Mouse (Mus musculus) liver, adult 2 months (tissue): ENCODE results near the gene Ttc21a. TPM values are rescaled to one million over a fixed set of nuclear protein-coding genes. Genes with fewer than 3 reads are reported as not detected.

Experiments
- DNase-seq: peaks from one replicate; pipeline ENCODE4 v3.0.0-alpha.2; 2011; ENCODE audit warnings: low read depth, low spot score; ENCODE audit errors: extremely low read depth
- H3K27ac ChIP-seq: fragments of 200-500 bp; replicated peaks from 2 replicates; pipeline ENCODE4 v1.5.1; 2012; ENCODE audit warnings: low read depth, mild to moderate bottlenecking, control low read depth, inconsistent platforms, low read length; ENCODE audit not compliant: insufficient read depth
- H3K27me3 ChIP-seq: fragments of 200-500 bp; 2 replicates; pipeline ENCODE4 v1.6.1; 2012; ENCODE audit warnings: mild to moderate bottlenecking, moderate library complexity, low read length, inconsistent platforms; ENCODE audit not compliant: control insufficient read depth, insufficient read depth
- H3K36me3 ChIP-seq: fragments of 200-500 bp; 2 replicates; pipeline ENCODE4 v1.6.1; 2012; ENCODE audit warnings: low read length, inconsistent platforms; ENCODE audit not compliant: control insufficient read depth, insufficient read depth
- H3K4me1 ChIP-seq: fragments of 200-500 bp; 2 replicates; pipeline ENCODE4 v1.6.1; 2011; ENCODE audit warnings: low read length; ENCODE audit not compliant: control insufficient read depth, insufficient read depth
- H3K4me3 ChIP-seq: fragments of 200-500 bp; 2 replicates; pipeline ENCODE4 v1.5.1; 2011; ENCODE audit warnings: low read depth, mild to moderate bottlenecking, control low read depth, low read length, moderate library complexity; ENCODE audit not compliant: insufficient read depth
- H3K79me2 ChIP-seq: fragments of 200-500 bp; 2 replicates; pipeline ENCODE4 v1.6.1; 2012; ENCODE audit warnings: inconsistent platforms, mild to moderate bottlenecking, low read length, moderate library complexity; ENCODE audit not compliant: control insufficient read depth, insufficient read depth
- H3K9ac ChIP-seq: fragments of 200-500 bp; 2 replicates; pipeline ENCODE4 v1.6.1; 2012; ENCODE audit warnings: low read depth, mild to moderate bottlenecking, control low read depth, inconsistent platforms, low read length
- CTCF ChIP-seq: fragments of 200-500 bp; IDR thresholded peaks from 2 replicates; pipeline ENCODE4 v1.5.1; 2011; ENCODE audit warnings: low read depth, low read length, control low read depth
- POLR2A ChIP-seq: fragments of 200-500 bp; IDR thresholded peaks from 2 replicates; pipeline ENCODE4 v1.6.1; 2011; ENCODE audit warnings: low read length, control low read depth; ENCODE audit not compliant: insufficient read depth; ENCODE audit errors: extremely low read depth
- WGBS: fragments of 180-500 bp; shearing (Covaris S2); methylation state at CpG from one replicate; pipeline ENCODE4 v1.1.7; 2018; 5-methylcytosine and 5-hydroxymethylcytosine counted together
- polyA plus RNA-seq: library from polyadenylated mRNA; depleted of rRNA; stranded (reverse); fragments of >200 nt; gene quantifications from 2 replicates; pipeline ENCODE4 v1.2.3, GENCODE M21; 2012
- total RNA-seq: library from RNA; depleted of rRNA; stranded (reverse); fragments of >200 nt; gene quantifications from 2 replicates; pipeline ENCODE4 v1.2.3, GENCODE M21; 2014

The Ttc21a gene
- total and polyA plus RNA-seq, 2 experiments, result not detected

GRCm38 (mm10) chr9:119913087-119913838, 24.1 kb upstream of the Ttc21a start:
- H3K36me3 ChIP-seq, result peaks cover 65% of the 10 kb centered on the region
- no peak overlapping the region for H3K27ac ChIP-seq
- DNase-seq, result peak; percentile 12
- no peak overlapping the region for H3K9ac ChIP-seq
- no peaks in the 10 kb centered on the region for H3K27me3 ChIP-seq
- TF ChIP-seq POLR2A, result no peak
- TF ChIP-seq CTCF, result 0 out of 2 replicates have a peak, but pooled peaks have one; percentile 8
- H3K4me3 ChIP-seq, result no peak overlapping the region
- H3K79me2 ChIP-seq, result no peaks in the 10 kb centered on the region
- no peaks in the 10 kb centered on the region for H3K4me1 ChIP-seq
- WGBS, result 76% methylated on average over 13 of the region's 13 CpGs

- DNase-seq, result no peak
- no peaks in the 10 kb centered on the region for H3K27me3 ChIP-seq
- H3K79me2 ChIP-seq, result no peaks in the 10 kb centered on the region
- no peak overlapping the region for H3K9ac ChIP-seq
- TF ChIP-seq CTCF, result no peak
- TF ChIP-seq POLR2A, result no peak
- peaks cover 51% of the 10 kb centered on the region for H3K36me3 ChIP-seq
- 92% methylated on average over 1 of the region's 1 CpGs for WGBS
- no peaks in the 10 kb centered on the region for H3K4me1 ChIP-seq
- no peak overlapping the region for H3K27ac ChIP-seq
- no peak overlapping the region for H3K4me3 ChIP-seq
Measured at GRCm38 (mm10) chr9:119919858-119920257, 17.5 kb upstream of the Ttc21a start.

- Histone ChIP-seq H3K36me3 (peaks cover 48% of the 10 kb centered on the region), H3K4me1 (no peaks in the 10 kb centered on the region), H3K27ac (no peak overlapping the region), H3K79me2 (no peaks in the 10 kb centered on the region), H3K9ac (no peak overlapping the region), H3K4me3 (no peak overlapping the region), H3K27me3 (no peaks in the 10 kb centered on the region)
- WGBS, result 94% methylated on average over 4 of the region's 4 CpGs
- no peak for DNase-seq
- TF ChIP-seq POLR2A, result no peak
- no peak for TF ChIP-seq CTCF
Measured at GRCm38 (mm10) chr9:119923462-119923861, 13.9 kb upstream of the Ttc21a start.

GRCm38 (mm10) chr9:119925120-119925657, 12.2 kb upstream of the Ttc21a start:
- H3K27me3 ChIP-seq, result no peaks in the 10 kb centered on the region
- no peak overlapping the region for H3K27ac ChIP-seq
- WGBS, result 85% methylated on average over 16 of the region's 16 CpGs
- DNase-seq, result peak; percentile 25
- H3K4me3 ChIP-seq, result no peak overlapping the region
- no peak overlapping the region for H3K9ac ChIP-seq
- H3K36me3 ChIP-seq, result peaks cover 46% of the 10 kb centered on the region
- no peak for TF ChIP-seq POLR2A
- no peak for TF ChIP-seq CTCF
- H3K4me1 ChIP-seq, result no peaks in the 10 kb centered on the region
- no peaks in the 10 kb centered on the region for H3K79me2 ChIP-seq

GRCm38 (mm10) chr9:119925729-119926128, 11.7 kb upstream of the Ttc21a start:
- Histone ChIP-seq H3K27me3 (no peaks in the 10 kb centered on the region), H3K4me1 (no peaks in the 10 kb centered on the region), H3K4me3 (no peak overlapping the region), H3K79me2 (no peaks in the 10 kb centered on the region), H3K27ac (no peak overlapping the region), H3K9ac (no peak overlapping the region), H3K36me3 (peaks cover 45% of the 10 kb centered on the region)
- TF ChIP-seq POLR2A (no peak), CTCF (no peak)
- peak; percentile 56 for DNase-seq
- 55% methylated on average over 8 of the region's 8 CpGs for WGBS

GRCm38 (mm10) chr9:119926497-119926896, 10.9 kb upstream of the Ttc21a start:
- no peak overlapping the region for H3K4me3 ChIP-seq
- TF ChIP-seq CTCF (no peak), POLR2A (no peak)
- H3K27ac ChIP-seq, result no peak overlapping the region
- WGBS, result 88% methylated on average over 5 of the region's 5 CpGs
- peaks cover under 1% of the 10 kb centered on the region for H3K4me1 ChIP-seq
- no peaks in the 10 kb centered on the region for H3K27me3 ChIP-seq
- H3K79me2 ChIP-seq, result no peaks in the 10 kb centered on the region; the same call in 1 of the 2 replicates
- DNase-seq, result no peak
- no peak overlapping the region for H3K9ac ChIP-seq
- peaks cover 37% of the 10 kb centered on the region for H3K36me3 ChIP-seq
